Mouse (Mus musculus) CH12.LX (cell line): ENCODE data around the gene Psmg3. TPM values are rescaled to one million over a fixed set of nuclear protein-coding genes. Genes with fewer than 3 reads are reported as not detected.

ENCODE experiments used
- DNase-seq: peaks from one replicate; pipeline ENCODE4 v3.0.0-alpha.2; 2013; ENCODE audit errors: extremely low read depth
- H3K27ac ChIP-seq: 2 replicates; pipeline ENCODE4 v1.5.1; 2012; ENCODE audit warnings: low read depth, mild to moderate bottlenecking, control low read depth, moderate library complexity; ENCODE audit not compliant: insufficient read depth
- H3K27me3 ChIP-seq: replicated peaks from 2 replicates; pipeline ENCODE3; 2012; ENCODE audit warnings: inconsistent platforms
- H3K36me3 ChIP-seq, 2 experiments: replicated peaks in 1 of 2; 2 replicates each; pipeline versions ENCODE3 to v1.6.1; 2012; ENCODE audit warnings: inconsistent platforms in 1 of 2, low read length in 1 of 2, mild to moderate bottlenecking in 1 of 2, mixed read lengths in 1 of 2, moderate library complexity in 1 of 2; ENCODE audit not compliant: control insufficient read depth in 1 of 2, insufficient read depth in 1 of 2
- H3K4me1 ChIP-seq, 2 experiments: 2 replicates each; pipeline ENCODE4 v1.6.1; 2012; ENCODE audit warnings: inconsistent platforms in 1 of 2, moderate library complexity in 1 of 2; ENCODE audit not compliant: insufficient read depth in 2 of 2, control insufficient read depth in 1 of 2
- H3K4me2 ChIP-seq: 2 replicates; pipeline ENCODE4 v1.6.1; 2012; ENCODE audit warnings: low read depth, mild to moderate bottlenecking, control low read depth; ENCODE audit not compliant: poor library complexity, insufficient read depth, severe bottlenecking
- H3K4me3 ChIP-seq, 3 experiments: fragments of 150-350 bp in 1 of 3; sonication (generic) in 1 of 3; replicated peaks in 1 of 3; 2 replicates each; pipeline versions ENCODE3 to v1.5.1; 2011 to 2012; ENCODE audit warnings: low read depth in 2 of 3, low read length in 2 of 3, mild to moderate bottlenecking in 2 of 3, moderate library complexity in 2 of 3, control low read depth in 1 of 3, improper control_type of control experiment in 1 of 3, inconsistent platforms in 1 of 3, mixed read lengths in 1 of 3; ENCODE audit not compliant: poor library complexity in 1 of 3
- H3K79me2 ChIP-seq: replicated peaks from 2 replicates; pipeline ENCODE4 v1.6.1; 2012; ENCODE audit warnings: mild to moderate bottlenecking, moderate library complexity; ENCODE audit not compliant: control insufficient read depth, poor library complexity, insufficient read depth, severe bottlenecking; ENCODE audit errors: extremely low read depth
- H3K9ac ChIP-seq: 2 replicates; pipeline ENCODE4 v1.6.1; 2012; ENCODE audit warnings: low read depth, mild to moderate bottlenecking, control low read depth, moderate library complexity; ENCODE audit not compliant: insufficient read depth
- H3K9me3 ChIP-seq: replicated peaks from 2 replicates; pipeline ENCODE3; 2012; ENCODE audit warnings: low read length, inconsistent platforms, mixed read lengths
- BHLHE40 ChIP-seq: IDR thresholded peaks from 2 replicates; pipeline ENCODE4 v1.6.1; 2011; ENCODE audit warnings: mild to moderate bottlenecking, low read depth, low read length, improper control_type of control experiment
- CHD1 ChIP-seq: IDR thresholded peaks from 2 replicates; pipeline ENCODE4 v1.6.1; 2012; ENCODE audit warnings: low read depth, low read length, improper control_type of control experiment, inconsistent platforms
- CHD2 ChIP-seq: IDR thresholded peaks from 2 replicates; pipeline ENCODE4 v1.6.1; 2011; ENCODE audit warnings: low read length, improper control_type of control experiment
- E2F4 ChIP-seq: IDR thresholded peaks from 2 replicates; pipeline ENCODE4 v1.6.1; 2011; ENCODE audit warnings: low read depth, low read length, improper control_type of control experiment; ENCODE audit not compliant: insufficient replicate concordance
- IRF4 ChIP-seq: IDR thresholded peaks from 2 replicates; pipeline ENCODE4 v1.6.1; 2014; ENCODE audit warnings: low read depth, mild to moderate bottlenecking, inconsistent platforms, low read length, improper control_type of control experiment
- JUND ChIP-seq: conservative IDR thresholded peaks from 2 replicates; pipeline ENCODE4 v1.6.1; 2011; ENCODE audit warnings: low read depth, low read length, improper control_type of control experiment
- KAT2A ChIP-seq: IDR thresholded peaks from 2 replicates; pipeline ENCODE4 v1.6.1; 2012; ENCODE audit warnings: low read length, improper control_type of control experiment, inconsistent platforms; ENCODE audit not compliant: insufficient replicate concordance
- MAFK ChIP-seq: IDR thresholded peaks from 2 replicates; pipeline ENCODE4 v1.6.1; 2011; ENCODE audit warnings: low read length, improper control_type of control experiment; ENCODE audit not compliant: insufficient replicate concordance
- MAX ChIP-seq: IDR thresholded peaks from 2 replicates; pipeline ENCODE4 v1.6.1; 2011; ENCODE audit warnings: low read length, improper control_type of control experiment
- MAZ ChIP-seq: IDR thresholded peaks from 2 replicates; pipeline ENCODE4 v1.6.1; 2012; ENCODE audit warnings: low read depth, mild to moderate bottlenecking, inconsistent platforms, low read length, improper control_type of control experiment, moderate library complexity
- MXI1 ChIP-seq: IDR thresholded peaks from 2 replicates; pipeline ENCODE4 v1.6.1; 2011; ENCODE audit warnings: mild to moderate bottlenecking, low read depth, low read length, improper control_type of control experiment
- MYC ChIP-seq: IDR thresholded peaks from 2 replicates; pipeline ENCODE4 v1.6.1; 2011; ENCODE audit warnings: low read depth, mild to moderate bottlenecking, improper control_type of control experiment, low read length
- NELFE ChIP-seq: IDR thresholded peaks from 2 replicates; pipeline ENCODE4 v1.6.1; 2011; ENCODE audit warnings: low read depth, low read length, improper control_type of control experiment
- NRF1 ChIP-seq: IDR thresholded peaks from 2 replicates; pipeline ENCODE4 v1.6.1; 2014; ENCODE audit warnings: low read depth, mild to moderate bottlenecking, inconsistent platforms, low read length, improper control_type of control experiment, moderate library complexity
- PAX5 ChIP-seq: IDR thresholded peaks from 2 replicates; pipeline ENCODE4 v1.6.1; 2012; ENCODE audit warnings: low read length, inconsistent platforms, mixed read lengths
- RAD21 ChIP-seq: IDR thresholded peaks from 2 replicates; pipeline ENCODE4 v1.6.1; 2011; ENCODE audit warnings: low read depth, mild to moderate bottlenecking, low read length, improper control_type of control experiment, moderate library complexity
- SMC3 ChIP-seq: IDR thresholded peaks from 2 replicates; pipeline ENCODE4 v1.6.1; 2011; ENCODE audit warnings: low read depth, low read length, improper control_type of control experiment
- TBP ChIP-seq: conservative IDR thresholded peaks from 2 replicates; pipeline ENCODE4 v1.6.1; 2011; ENCODE audit warnings: low read depth, low read length, improper control_type of control experiment
- UBTF ChIP-seq: IDR thresholded peaks from 2 replicates; pipeline ENCODE4 v1.6.1; 2012; ENCODE audit warnings: low read depth, mild to moderate bottlenecking, inconsistent platforms, low read length, improper control_type of control experiment, moderate library complexity
- USF1 ChIP-seq: IDR thresholded peaks from 2 replicates; pipeline ENCODE4 v1.6.1; 2014; ENCODE audit warnings: low read depth, mild to moderate bottlenecking, inconsistent platforms, low read length, improper control_type of control experiment
- USF2 ChIP-seq: conservative IDR thresholded peaks from 2 replicates; pipeline ENCODE4 v1.6.1; 2011; ENCODE audit warnings: low read depth, low read length, improper control_type of control experiment
- ZKSCAN1 ChIP-seq: IDR thresholded peaks from 2 replicates; pipeline ENCODE4 v1.6.1; 2012; ENCODE audit warnings: low read depth, inconsistent platforms, low read length, improper control_type of control experiment, borderline replicate concordance
- ZNF384 ChIP-seq: IDR thresholded peaks from 2 replicates; pipeline ENCODE4 v1.6.1; 2012; ENCODE audit warnings: low read depth, low read length, improper control_type of control experiment, inconsistent platforms
- dilution Hi-C: fragments of 300-500 bp; cut with MboI; formaldehyde crosslinking; loops from 2 replicates; pipeline ENCODE4 v1.14.3; 2020; ENCODE audit warnings: low sequenced_read_pairs; ENCODE audit not compliant: extremely low pct_unique_long_range_greater_than_20kb, extremely low pct_ligation_motif_present
- in situ Hi-C: fragments of 300-500 bp; cut with MboI; formaldehyde crosslinking; loops from 3 replicates; pipeline ENCODE4 v1.14.3; 2019; ENCODE audit warnings: low sequenced_read_pairs, low pct_ligation_motif_present, low pct_unique_long_range_greater_than_20kb, mixed read lengths
- polyA plus RNA-seq: library from polyadenylated mRNA; unstranded; fragments of >175 nt; gene quantifications from 2 replicates; pipeline ENCODE4 v1.2.1, GENCODE M21; 2012; ENCODE audit warnings: low read depth; ENCODE audit not compliant: insufficient read length
- total RNA-seq, 2 experiments: library from RNA; depleted of rRNA; stranded (reverse); fragments of 300-350 nt in 1 of 2; fragments of >200 nt in 1 of 2; gene quantifications; 2 replicates each; pipeline ENCODE4 v1.2.3; 2012 to 2014

Gene Psmg3
- total and polyA plus RNA-seq, 3 experiments, result 43.5 to 101 (median 57.3) TPM

DNA sequence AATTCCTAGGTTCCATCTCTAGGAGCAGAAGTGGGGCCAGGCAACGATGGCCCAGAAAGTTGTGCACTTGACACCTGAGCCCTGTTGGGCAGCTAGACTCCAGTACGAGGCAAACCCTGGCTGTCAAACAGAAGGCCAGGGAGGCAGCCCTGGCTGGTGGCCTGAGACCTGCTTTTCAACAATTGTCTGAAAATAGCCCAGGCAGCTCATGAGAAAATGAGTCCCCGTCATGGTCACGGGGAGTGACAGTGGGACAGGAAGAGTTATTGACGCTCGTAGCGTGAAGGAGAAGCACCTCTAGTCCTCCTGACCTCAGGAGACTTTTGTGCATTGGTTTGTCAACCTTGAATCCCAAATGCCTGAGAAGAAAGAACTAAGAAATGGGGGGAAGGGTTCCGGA, 45.3 kb downstream of the Psmg3 start:
- Histone ChIP-seq H3K4me2 (no peak overlapping the region), H3K9ac (no peak overlapping the region), H3K4me1 (peaks cover 9 to 14% of the 10 kb centered on the region in 2 experiments), H3K27me3 (peaks cover 23% of the 10 kb centered on the region), H3K36me3 (no peaks in the 10 kb centered on the region), H3K4me3 (no peak overlapping the region), H3K27ac (no peak overlapping the region), H3K79me2 (no peaks in the 10 kb centered on the region)
- no peak for DNase-seq
- in situ Hi-C loops, result no loop called here
- dilution Hi-C loops, result no loop called here
- TF ChIP-seq RAD21 (no peak), KAT2A (no peak), NELFE (no peak), USF2 (no peak), USF1 (no peak), IRF4 (no peak), MAFK (no peak), JUND (no peak), ZKSCAN1 (no peak), MAZ (no peak), PAX5 (no peak), SMC3 (no peak), MAX (no peak), MXI1 (no peak), MYC (no peak), TBP (no peak), CHD2 (no peak), E2F4 (no peak)
- TF ChIP-seq, all 38 proteins: peak for 0
- no peaks in the 10 kb centered on the region for H3K9me3 ChIP-seq

DNA sequence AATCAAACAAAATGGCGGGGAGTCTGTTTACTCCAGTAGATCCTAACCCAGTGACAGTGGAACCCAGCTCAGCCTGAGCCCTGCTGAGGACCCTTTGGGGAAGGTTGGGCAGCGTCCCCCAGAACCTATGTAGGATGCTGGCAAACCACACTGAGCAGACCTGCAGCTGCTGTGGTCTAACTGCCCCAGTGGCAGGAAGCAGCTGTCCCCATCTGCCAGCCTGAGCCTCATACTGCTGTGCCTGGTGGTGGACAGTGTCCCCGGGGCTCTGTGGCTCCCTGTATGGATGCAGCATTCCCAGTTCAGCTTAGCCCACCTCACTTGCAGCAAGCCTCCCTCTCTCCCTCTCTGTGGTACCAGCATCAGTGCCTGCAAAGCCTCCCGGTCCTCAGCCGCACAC, 49.7 kb downstream of the Psmg3 start:
- Histone ChIP-seq H3K4me3 (no peak overlapping the region), H3K27me3 (no peaks in the 10 kb centered on the region), H3K4me1 (peaks cover 9 to 34% of the 10 kb centered on the region in 2 experiments), H3K79me2 (peaks cover 14% of the 10 kb centered on the region; the same call in 1 of the 2 replicates), H3K9me3 (no peaks in the 10 kb centered on the region), H3K27ac (no peak overlapping the region), H3K36me3 (peaks cover 18 to 21% of the 10 kb centered on the region in 2 experiments), H3K9ac (no peak overlapping the region), H3K4me2 (no peak overlapping the region)
- DNase-seq, result no peak
- dilution Hi-C loops (no loop called here), in situ Hi-C loops (no loop called here)
- TF ChIP-seq ZNF384, result no peak
- no peak for TF ChIP-seq RAD21
- TF ChIP-seq MAX, result no peak
- no peak for TF ChIP-seq UBTF
- no peak for TF ChIP-seq USF2
- no peak for TF ChIP-seq KAT2A
- no peak for TF ChIP-seq NRF1
- TF ChIP-seq BHLHE40, result no peak
- TF ChIP-seq CHD1, result no peak
